Comparison of ENCODE assay signal across 7 mouse cellular contexts in genomic region chr3:87411150-87411549, GRCm38 (mm10). TPM values are rescaled to one million over a fixed set of nuclear protein-coding genes. Genes with fewer than 3 reads are reported as not detected.
DNase-seq lines count a peak whose midpoint lies in the region; ATAC-seq and TF ChIP-seq lines count a peak whose summit lies in the region.

No protein-coding gene starts in this region.

- no peaks in the 10 kb centered on the region for H3K9me3 ChIP-seq in ES-Bruce4 (replicated peaks; ENCODE audit: control insufficient read depth, insufficient read depth, low read length, poor library complexity, severe bottlenecking)
- H3K9me3 ChIP-seq in heart, embryonic 13.5 days = no peaks in the 10 kb centered on the region

- no peak overlapping the region for H3K9ac ChIP-seq in ES-Bruce4 (ENCODE audit: low read depth, poor library complexity, severe bottlenecking)
- no peak overlapping the region for H3K9ac ChIP-seq in heart, embryonic 13.5 days

- no peak overlapping the region for H3K4me3 ChIP-seq in ES-Bruce4 (ENCODE audit: low read depth, low read length)
- no peak overlapping the region for H3K4me3 ChIP-seq in heart, embryonic 13.5 days

- peak overlapping the region; percentile 43 for H3K4me2 ChIP-seq in heart, embryonic 13.5 days

- DNase-seq in adrenal gland, adult (ENCODE audit: inconsistent age in 2 of 2, low spot score in 1 of 2) = peak; percentile 39 to 75
- DNase-seq in embryo, embryonic 10 days (ENCODE audit: low spot score) = peak; percentile 63
- peak; percentile 4 to 71 for DNase-seq in kidney, postnatal 36 days
- peak; percentile 49 to 54 for DNase-seq in lung, postnatal 4 days
- peak; percentile 19 for DNase-seq in skeletal muscle tissue, adult 2 months (ENCODE audit: low read depth, low spot score)

- H3K4me1 ChIP-seq in ES-Bruce4 (ENCODE audit: control insufficient read depth, insufficient read depth, low read length) = no peaks in the 10 kb centered on the region
- H3K4me1 ChIP-seq in heart, embryonic 13.5 days = no peaks in the 10 kb centered on the region

- no peak for ATAC-seq in heart, embryonic 13.5 days (ENCODE audit: extremely low read depth, insufficient number of reproducible peaks, low FRiP score, low TSS enrichment)

- H3K27me3 ChIP-seq in ES-Bruce4 (ENCODE audit: control insufficient read depth, insufficient read depth, low read length, poor library complexity, severe bottlenecking) = no peaks in the 10 kb centered on the region
- no peaks in the 10 kb centered on the region for H3K27me3 ChIP-seq in heart, embryonic 13.5 days (replicated peaks)

- 11% methylated on average over 12 of the region's 12 CpGs for WGBS in heart, embryonic 13.5 days

- no peak for TF ChIP-seq EP300 in ES-Bruce4 (IDR thresholded peaks at IDR 0.05; ENCODE audit: insufficient read depth, low read depth, low read length)

- no peak overlapping the region for H3K27ac ChIP-seq in ES-Bruce4 (ENCODE audit: insufficient read depth, low read length)
- H3K27ac ChIP-seq in heart, embryonic 13.5 days (replicated peaks) = no peak overlapping the region

- H3K36me3 ChIP-seq in ES-Bruce4 (ENCODE audit: control insufficient read depth, insufficient read depth, low read length, poor library complexity, severe bottlenecking) = no peaks in the 10 kb centered on the region
- H3K36me3 ChIP-seq in heart, embryonic 13.5 days = no peaks in the 10 kb centered on the region

- TF ChIP-seq POLR2A in ES-Bruce4 (IDR thresholded peaks at IDR 0.05; ENCODE audit: insufficient read depth, low read length) = no peak

- peak; percentile 81 for TF ChIP-seq CTCF in ES-Bruce4 (IDR thresholded peaks at IDR 0.05; ENCODE audit: low read depth, low read length)

RNA-seq across cellular contexts. Expression of gene Fcrl5, which starts 24.4 kb away (rescaled TPM):
- not detected in 2 replicates for polyA plus RNA-seq in ES-Bruce4 (2011; ENCODE audit: insufficient read depth, insufficient read length, low read depth, missing spikeins)
- not detected in 2 replicates for polyA plus RNA-seq in heart, embryonic 13.5 days (2015; fragmentation: Nextera tagmentation; extraction: Ambion mirVana)

RNA-seq across cellular contexts. Expression of gene Fcrl1, which starts 35.0 kb away (rescaled TPM):
- not detected in 2 replicates for polyA plus RNA-seq in ES-Bruce4 (2011; ENCODE audit: insufficient read depth, insufficient read length, low read depth, missing spikeins)
- 0.13 and 0.23 TPM in 2 replicates for polyA plus RNA-seq in heart, embryonic 13.5 days (2015; fragmentation: Nextera tagmentation; extraction: Ambion mirVana)

RNA-seq across cellular contexts. Expression of gene Cd5l, which starts 53.5 kb away (rescaled TPM):
- polyA plus RNA-seq in ES-Bruce4 (2011; ENCODE audit: insufficient read depth, insufficient read length, low read depth, missing spikeins) = not detected in 2 replicates
- 0.97 TPM in 1 of 2 replicates, not detected in the other for polyA plus RNA-seq in heart, embryonic 13.5 days (2015; fragmentation: Nextera tagmentation; extraction: Ambion mirVana)
